Mouse (Mus musculus): ENCODE measurements around the gene Fbxl16. TPM values are rescaled to one million over a fixed set of nuclear protein-coding genes. Genes with fewer than 3 reads are reported as not detected.
A peak's percentile ranks its signal among the peaks of the same experiment; 100 is the strongest.

Gene Fbxl16
- polyA plus RNA-seq, 1 experiment from 2014 or later = 1.4 TPM

DNA sequence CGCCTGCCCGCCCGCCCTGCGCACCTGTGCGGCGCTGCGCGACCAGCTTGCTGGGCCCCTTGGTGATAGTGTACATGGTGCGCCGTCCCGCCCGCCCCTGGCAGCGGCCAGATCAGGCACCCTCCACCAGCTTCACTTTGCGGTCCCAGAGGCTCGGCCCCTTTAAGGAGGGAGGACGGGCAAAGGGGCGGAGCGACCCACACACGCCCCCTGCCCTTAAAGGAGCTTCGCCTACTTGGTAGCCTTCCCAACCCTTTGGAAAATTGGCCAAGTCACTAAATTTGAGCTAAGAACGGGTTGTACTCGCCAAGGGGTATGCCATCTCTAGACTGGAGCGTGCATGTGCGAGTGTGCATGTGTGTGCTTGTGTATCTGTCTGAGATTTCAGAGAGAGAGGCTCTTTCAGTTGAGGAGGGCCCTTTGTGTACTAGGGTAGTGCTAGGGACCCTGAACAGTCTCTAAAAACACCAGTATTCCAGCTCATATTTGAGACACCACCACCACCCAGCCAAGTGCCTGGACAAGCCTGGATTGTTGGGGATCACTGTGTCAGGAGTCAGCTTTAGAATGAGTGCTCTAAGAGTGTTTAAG lies 59.8 kb downstream of the Fbxl16 start, which contains the start of gene Mcrip2:
TSS of gene Mcrip2 (minus strand) at position 164 of the 591 bp plus-strand sequence.
- peaks cover 10% of the 10 kb centered on the region for H3K36me3 ChIP-seq (ENCODE audit: insufficient read depth, low read length)
- H3K9me3 ChIP-seq (ENCODE audit: low read length) = no peaks in the 10 kb centered on the region
- H3K27me3 ChIP-seq (ENCODE audit: insufficient read depth, low read length) = no peaks in the 10 kb centered on the region
- H3K27ac ChIP-seq (ENCODE audit: low read length) = peak within 1 kb of the TSS; percentile 88
- ATAC-seq (ENCODE audit: low FRiP score, low TSS enrichment) = peak; percentile 91
- peak within 1 kb of the TSS; percentile 85 for H3K9ac ChIP-seq (replicated peaks; ENCODE audit: low read length)
- peaks cover 15% of the 10 kb centered on the region for H3K4me1 ChIP-seq (ENCODE audit: insufficient read depth, low read length)
- H3K4me2 ChIP-seq (replicated peaks; ENCODE audit: low read depth, low read length) = peak within 1 kb of the TSS; percentile 94
- under 1% methylated on average over 24 of the region's 24 CpGs for WGBS
- peak within 1 kb of the TSS; percentile 96 for H3K4me3 ChIP-seq (ENCODE audit: low read length)

DNA sequence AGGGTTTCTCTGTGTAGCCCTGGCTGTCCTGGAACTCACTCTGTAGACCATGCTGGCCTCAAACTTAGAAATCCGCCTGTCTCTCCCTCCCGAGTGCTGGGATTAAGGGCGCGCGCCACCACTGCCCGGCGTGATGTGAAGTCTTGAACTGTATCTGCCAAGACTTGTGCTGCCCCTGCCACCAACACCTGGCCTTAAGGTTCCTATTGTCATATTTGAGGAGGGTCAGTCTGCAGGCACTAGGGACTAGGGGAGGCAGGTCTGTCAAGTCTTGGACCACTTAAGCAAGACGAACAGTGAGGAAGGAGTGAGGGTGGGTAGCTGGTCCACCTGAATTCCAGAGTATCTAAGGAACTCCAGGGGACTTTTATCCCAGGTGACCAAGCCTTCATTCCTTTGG lies 60.6 kb downstream of the Fbxl16 start:
- Histone ChIP-seq H3K27ac (ENCODE audit: low read length) (no peak overlapping the region), H3K4me2 (replicated peaks; ENCODE audit: low read depth, low read length) (no peak overlapping the region), H3K4me3 (ENCODE audit: low read length) (no peak overlapping the region), H3K36me3 (ENCODE audit: insufficient read depth, low read length) (0 out of 2 replicates have a peak, but pooled peaks cover 6% of the 10 kb centered on the region), H3K4me1 (ENCODE audit: insufficient read depth, low read length) (peaks cover 23% of the 10 kb centered on the region), H3K9me3 (ENCODE audit: low read length) (no peaks in the 10 kb centered on the region), H3K9ac (replicated peaks; ENCODE audit: low read length) (no peak overlapping the region), H3K27me3 (ENCODE audit: insufficient read depth, low read length) (no peaks in the 10 kb centered on the region)
- no peak for ATAC-seq (ENCODE audit: low FRiP score, low TSS enrichment)
- WGBS = 94% methylated on average over 8 of the region's 8 CpGs

DNA sequence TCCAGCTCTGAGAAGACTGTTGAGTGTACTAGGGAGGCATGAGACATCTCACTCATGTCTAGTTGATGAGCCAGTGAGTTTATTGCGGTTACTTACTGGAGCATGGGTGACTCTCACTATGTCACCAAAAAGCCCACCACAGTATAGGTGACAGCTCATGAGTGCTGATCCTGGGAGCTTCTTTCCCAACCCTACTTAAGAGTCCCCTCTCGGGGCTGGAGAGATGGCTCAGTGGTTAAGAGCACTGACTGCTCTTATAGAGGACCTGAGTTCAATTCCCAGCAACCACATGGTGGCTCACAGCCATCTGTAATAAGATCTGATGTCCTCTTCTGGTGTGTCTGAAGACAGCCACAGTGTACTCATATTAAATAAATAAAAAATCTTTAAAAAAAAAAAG lies 61.1 kb downstream of the Fbxl16 start:
- 0 out of 2 replicates have a peak, but pooled peaks cover 6% of the 10 kb centered on the region for H3K36me3 ChIP-seq (ENCODE audit: insufficient read depth, low read length)
- 90% methylated on average over 2 of the region's 2 CpGs for WGBS

More for the DNA sequence above, 61.1 kb downstream of the Fbxl16 start:
- no peak overlapping the region for H3K4me2 ChIP-seq (replicated peaks; ENCODE audit: low read depth, low read length)
- no peak overlapping the region for H3K4me3 ChIP-seq (ENCODE audit: low read length)
- H3K9ac ChIP-seq (replicated peaks; ENCODE audit: low read length) = no peak overlapping the region
- no peaks in the 10 kb centered on the region for H3K27me3 ChIP-seq (ENCODE audit: insufficient read depth, low read length)
- H3K9me3 ChIP-seq (ENCODE audit: low read length) = no peaks in the 10 kb centered on the region
- ATAC-seq (ENCODE audit: low FRiP score, low TSS enrichment) = no peak
- peaks cover 25% of the 10 kb centered on the region for H3K4me1 ChIP-seq (ENCODE audit: insufficient read depth, low read length)
- no peak overlapping the region for H3K27ac ChIP-seq (ENCODE audit: low read length)

Small RNA genes within 50 kb of the gene (microRNA-seq; reads per million reads assigned to microRNA genes)
- not detected for gene Mir3082
- gene Mir6966 = not detected

Other genes starting within 250 kb of the Fbxl16 start
- 3.3 and 5.3 TPM in 2 replicates for gene Sox8, start 238.4 kb upstream of the Fbxl16 start, polyA plus RNA-seq (2015; fragmentation: Nextera tagmentation; extraction: Ambion mirVana)
- gene Lmf1, start 230.0 kb upstream of the Fbxl16 start, polyA plus RNA-seq (2015; fragmentation: Nextera tagmentation; extraction: Ambion mirVana) = 32.7 and 35.4 TPM in 2 replicates
- gene Gng13, start 91.9 kb upstream of the Fbxl16 start, polyA plus RNA-seq (2015; fragmentation: Nextera tagmentation; extraction: Ambion mirVana) = 0.40 and 1.2 TPM in 2 replicates
- gene Chtf18, start 81.7 kb upstream of the Fbxl16 start, polyA plus RNA-seq (2015; fragmentation: Nextera tagmentation; extraction: Ambion mirVana) = 38.1 and 41.2 TPM in 2 replicates
- gene Rpusd1, start 81.4 kb upstream of the Fbxl16 start, polyA plus RNA-seq (2015; fragmentation: Nextera tagmentation; extraction: Ambion mirVana) = 26.2 and 26.8 TPM in 2 replicates
- gene Mslnl, start 73.0 kb upstream of the Fbxl16 start, polyA plus RNA-seq (2015; fragmentation: Nextera tagmentation; extraction: Ambion mirVana) = not detected in 2 replicates
- gene Msln, start 54.7 kb upstream of the Fbxl16 start, polyA plus RNA-seq (2015; fragmentation: Nextera tagmentation; extraction: Ambion mirVana) = 6.9 and 7.8 TPM in 2 replicates
- gene Narfl, start 35.3 kb upstream of the Fbxl16 start, polyA plus RNA-seq (2015; fragmentation: Nextera tagmentation; extraction: Ambion mirVana) = 37.9 and 39.2 TPM in 2 replicates
- 79.8 and 83.7 TPM in 2 replicates for gene Haghl, start 23.4 kb upstream of the Fbxl16 start, polyA plus RNA-seq (2015; fragmentation: Nextera tagmentation; extraction: Ambion mirVana)
- gene Ccdc78, start 22.5 kb upstream of the Fbxl16 start, polyA plus RNA-seq (2015; fragmentation: Nextera tagmentation; extraction: Ambion mirVana) = 0.16 and 0.46 TPM in 2 replicates
- gene Fam173a, start 16.2 kb upstream of the Fbxl16 start, polyA plus RNA-seq (2015; fragmentation: Nextera tagmentation; extraction: Ambion mirVana) = 105 and 109 TPM in 2 replicates
- 0.40 and 0.57 TPM in 2 replicates for gene AC134908.4, start 13.4 kb upstream of the Fbxl16 start, polyA plus RNA-seq (2015; fragmentation: Nextera tagmentation; extraction: Ambion mirVana)
- 56.8 and 57.1 TPM in 2 replicates for gene Metrn, start 11.9 kb upstream of the Fbxl16 start, polyA plus RNA-seq (2015; fragmentation: Nextera tagmentation; extraction: Ambion mirVana)
- gene Wdr24, start 14.5 kb downstream of the Fbxl16 start, polyA plus RNA-seq (2015; fragmentation: Nextera tagmentation; extraction: Ambion mirVana) = 33.1 and 35.3 TPM in 2 replicates
- 72.3 and 73.0 TPM in 2 replicates for gene Jmjd8, start 19.8 kb downstream of the Fbxl16 start, polyA plus RNA-seq (2015; fragmentation: Nextera tagmentation; extraction: Ambion mirVana)
- gene Stub1, start 24.3 kb downstream of the Fbxl16 start, polyA plus RNA-seq (2015; fragmentation: Nextera tagmentation; extraction: Ambion mirVana) = 387 and 393 TPM in 2 replicates
- gene Rhbdl1, start 28.2 kb downstream of the Fbxl16 start, polyA plus RNA-seq (2015; fragmentation: Nextera tagmentation; extraction: Ambion mirVana) = 3.3 and 4.0 TPM in 2 replicates
- gene Gm20683, start 32.7 kb downstream of the Fbxl16 start, polyA plus RNA-seq (2015; fragmentation: Nextera tagmentation; extraction: Ambion mirVana) = 4.0 and 4.3 TPM in 2 replicates
- 29.3 and 32.5 TPM in 2 replicates for gene Rhot2, start 35.8 kb downstream of the Fbxl16 start, polyA plus RNA-seq (2015; fragmentation: Nextera tagmentation; extraction: Ambion mirVana)
- 33.1 and 33.5 TPM in 2 replicates for gene Wdr90, start 52.4 kb downstream of the Fbxl16 start, polyA plus RNA-seq (2015; fragmentation: Nextera tagmentation; extraction: Ambion mirVana)
- gene Mcrip2, start 59.7 kb downstream of the Fbxl16 start, polyA plus RNA-seq (2015; fragmentation: Nextera tagmentation; extraction: Ambion mirVana) = 72.9 and 79.2 TPM in 2 replicates
- 100 and 102 TPM in 2 replicates for gene Mettl26, start 66.0 kb downstream of the Fbxl16 start, polyA plus RNA-seq (2015; fragmentation: Nextera tagmentation; extraction: Ambion mirVana)
- gene Wfikkn1, start 71.8 kb downstream of the Fbxl16 start, polyA plus RNA-seq (2015; fragmentation: Nextera tagmentation; extraction: Ambion mirVana) = 0.71 and 1.0 TPM in 2 replicates
- gene Rab40c, start 110.6 kb downstream of the Fbxl16 start, polyA plus RNA-seq (2015; fragmentation: Nextera tagmentation; extraction: Ambion mirVana) = 33.5 and 33.7 TPM in 2 replicates
- 85.8 and 95.9 TPM in 2 replicates for gene Pigq, start 135.9 kb downstream of the Fbxl16 start, polyA plus RNA-seq (2015; fragmentation: Nextera tagmentation; extraction: Ambion mirVana)
- gene Nhlrc4, start 135.9 kb downstream of the Fbxl16 start, polyA plus RNA-seq (2015; fragmentation: Nextera tagmentation; extraction: Ambion mirVana) = 1.8 and 3.7 TPM in 2 replicates
- 8.1 and 9.5 TPM in 2 replicates for gene A930017K11Rik, start 143.5 kb downstream of the Fbxl16 start, polyA plus RNA-seq (2015; fragmentation: Nextera tagmentation; extraction: Ambion mirVana)
- gene Capn15, start 176.7 kb downstream of the Fbxl16 start, polyA plus RNA-seq (2015; fragmentation: Nextera tagmentation; extraction: Ambion mirVana) = 26.0 and 30.7 TPM in 2 replicates